Comparison of ENCODE assay signal across 10 mouse cellular contexts in the genomic region with DNA sequence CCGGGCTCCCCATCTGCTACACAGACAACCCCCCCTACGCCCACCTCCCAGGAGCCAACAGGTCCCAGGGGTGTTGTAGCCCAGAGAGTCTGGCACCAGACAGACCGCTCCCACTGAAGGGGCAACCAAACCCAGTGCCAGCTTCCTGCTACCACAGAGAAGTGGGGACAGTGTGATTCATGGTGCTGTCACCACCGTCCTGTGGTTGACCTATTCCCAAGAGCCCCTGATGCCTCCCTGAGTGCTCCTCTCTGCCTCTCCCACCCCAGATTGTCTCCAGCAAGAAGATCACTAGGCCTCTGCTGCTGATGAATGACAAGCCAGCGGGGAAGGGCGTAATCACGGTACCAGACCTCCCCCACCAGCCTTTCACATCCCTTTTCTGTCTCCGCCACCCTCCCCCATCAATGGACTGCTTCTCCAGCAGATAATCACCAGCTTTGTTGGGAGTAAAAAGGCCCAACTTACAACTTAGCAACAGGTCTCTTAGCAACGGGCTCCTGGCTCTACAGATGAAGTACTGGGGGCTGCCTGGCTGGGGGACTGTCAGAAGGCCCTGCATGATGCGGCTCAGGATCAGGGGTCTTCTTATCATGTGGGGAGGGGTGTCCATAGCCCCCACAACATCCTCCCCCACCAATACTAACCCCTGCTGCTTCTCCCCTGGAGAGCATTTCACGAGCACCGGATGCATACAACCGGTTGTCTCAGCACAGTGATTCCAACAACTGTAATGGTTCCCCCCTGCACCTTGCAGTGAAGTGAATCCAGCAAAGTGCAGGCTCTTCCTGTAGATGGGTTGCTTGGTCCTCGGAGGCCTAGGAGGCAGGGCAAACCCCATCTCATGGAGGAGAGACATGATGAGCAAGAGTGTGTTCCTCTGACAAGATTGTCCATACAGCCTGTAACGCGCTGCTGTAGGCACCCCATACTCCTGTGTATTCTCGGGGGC. TPM values are rescaled to one million over a fixed set of nuclear protein-coding genes. Genes with fewer than 3 reads are reported as not detected.
DNase-seq lines count a peak whose midpoint lies in the region; ATAC-seq and TF ChIP-seq lines count a peak whose summit lies in the region.
"Had no signal": no experiment of that assay in that cellular context is flagged by ENCODE, and none has a peak within 500 bp of the region (broad histone marks: within the 10 kb centered on the region; RNA-seq: fewer than 3 reads in every experiment).

No protein-coding gene starts in this region.

- H3K9ac ChIP-seq in kidney, embryonic 16.5 days (replicated peaks; ENCODE audit: low read length): no peak overlapping the region
- peak overlapping the region; percentile 40 for H3K9ac ChIP-seq in forebrain, embryonic 14.5 days (ENCODE audit: low read length)
- no peak overlapping the region for H3K9ac ChIP-seq in kidney, embryonic 15.5 days
- H3K9ac ChIP-seq: limb, embryonic 15.5 days had no signal

- no peak overlapping the region for H3K4me2 ChIP-seq in kidney, embryonic 16.5 days (replicated peaks; ENCODE audit: low read depth, low read length)
- 0 out of 2 replicates have a peak overlapping the region, but pooled peaks have one; percentile 7 for H3K4me2 ChIP-seq in forebrain, embryonic 14.5 days (ENCODE audit: low read length)
- H3K4me2 ChIP-seq in myocyte (ENCODE audit: low read depth): peak overlapping the region; percentile 32
- H3K4me2 ChIP-seq in kidney, embryonic 15.5 days: no peak overlapping the region
- H3K4me2 ChIP-seq: limb, embryonic 15.5 days had no signal

- no peak overlapping the region for H3K4me3 ChIP-seq in kidney, embryonic 16.5 days (ENCODE audit: low read length)
- no peak overlapping the region for H3K4me3 ChIP-seq in kidney, adult 2 months (ENCODE audit: insufficient read depth, low read depth, low read length)
- no peak overlapping the region for H3K4me3 ChIP-seq in forebrain, embryonic 14.5 days (ENCODE audit: low read depth, low read length)
- H3K4me3 ChIP-seq in myocyte: no peak overlapping the region
- H3K4me3 ChIP-seq in kidney, embryonic 15.5 days (replicated peaks): no peak overlapping the region
- H3K4me3 ChIP-seq: limb, embryonic 15.5 days had no signal

- DNase-seq in kidney, adult 2 months: no peak
- peak; percentile 94 for DNase-seq in forebrain, embryonic 14.5 days (ENCODE audit: low spot score)
- peak; percentile 36 to 54 for DNase-seq in layer of hippocampus, postnatal 25 days (ENCODE audit: extremely low spot score in 1 of 2, low spot score in 1 of 2)
- DNase-seq in gastrocnemius, postnatal 36 days: no peak
- no peak for DNase-seq in thymus, postnatal 36 days

- H3K27ac ChIP-seq in kidney, embryonic 16.5 days (ENCODE audit: low read length): no peak overlapping the region
- H3K27ac ChIP-seq in kidney, adult 2 months (ENCODE audit: insufficient read depth, low read depth, low read length): no peak overlapping the region
- H3K27ac ChIP-seq in forebrain, embryonic 14.5 days (ENCODE audit: low read depth, low read length): peak overlapping the region; percentile 84
- no peak overlapping the region for H3K27ac ChIP-seq in kidney, embryonic 15.5 days
- H3K27ac ChIP-seq: limb, embryonic 15.5 days had no signal

- peak; percentile 39; the same call in 1 of the 2 replicates for ATAC-seq in kidney, embryonic 16.5 days (ENCODE audit: low FRiP score, low TSS enrichment)
- ATAC-seq in forebrain, embryonic 14.5 days: peak; percentile 87
- no peak for ATAC-seq in kidney, embryonic 15.5 days (replicated peaks; ENCODE audit: low FRiP score)

- TF ChIP-seq CTCF in kidney, adult 2 months (conservative IDR thresholded peaks at IDR 0.05; ENCODE audit: insufficient read depth, insufficient read length, low read depth, low read length): no peak

- H3K9me3 ChIP-seq in kidney, embryonic 16.5 days (ENCODE audit: low read length): no peaks in the 10 kb centered on the region
- no peaks in the 10 kb centered on the region for H3K9me3 ChIP-seq in forebrain, embryonic 14.5 days (replicated peaks; ENCODE audit: control insufficient read depth, low read length)
- H3K9me3 ChIP-seq in kidney, embryonic 15.5 days (replicated peaks): no peaks in the 10 kb centered on the region
- H3K9me3 ChIP-seq: G1E; limb, embryonic 15.5 days had no signal

- no peak overlapping the region for H3ac ChIP-seq in myocyte (ENCODE audit: control insufficient read depth, insufficient read length)

- intact Hi-C loops in gastrocnemius, postnatal 36 days (cut with DNase I): no loop called here

- H3K4me1 ChIP-seq in kidney, embryonic 16.5 days (ENCODE audit: insufficient read depth, low read length): peaks cover 4% of the 10 kb centered on the region; the same call in 1 of the 2 replicates
- H3K4me1 ChIP-seq in kidney, adult 2 months (ENCODE audit: control insufficient read depth, insufficient read depth, low read length): no peaks in the 10 kb centered on the region
- peaks cover 20% of the 10 kb centered on the region for H3K4me1 ChIP-seq in forebrain, embryonic 14.5 days (ENCODE audit: control insufficient read depth, insufficient read depth, low read length)
- 0 out of 2 replicates have a peak, but pooled peaks cover 2% of the 10 kb centered on the region for H3K4me1 ChIP-seq in kidney, embryonic 15.5 days
- H3K4me1 ChIP-seq: limb, embryonic 15.5 days had no signal

- 56% methylated on average over 17 of the region's 17 CpGs for WGBS in kidney, embryonic 16.5 days
- 77% methylated on average over 17 of the region's 17 CpGs for WGBS in kidney, adult 2 months
- WGBS in forebrain, embryonic 14.5 days: 22% methylated on average over 17 of the region's 17 CpGs
- 57% methylated on average over 17 of the region's 17 CpGs for WGBS in kidney, embryonic 15.5 days

- no peaks in the 10 kb centered on the region for H3K79me2 ChIP-seq in myocyte (ENCODE audit: control insufficient read depth, insufficient read depth)

- no peaks in the 10 kb centered on the region for H3K36me3 ChIP-seq in kidney, embryonic 16.5 days (ENCODE audit: insufficient read depth, low read length)
- no peaks in the 10 kb centered on the region for H3K36me3 ChIP-seq in kidney, adult 2 months (ENCODE audit: control insufficient read depth, insufficient read depth, low read length)
- no peaks in the 10 kb centered on the region for H3K36me3 ChIP-seq in forebrain, embryonic 14.5 days (ENCODE audit: control insufficient read depth, insufficient read depth, low read length)
- H3K36me3 ChIP-seq in myocyte (ENCODE audit: control insufficient read depth, insufficient read depth): no peaks in the 10 kb centered on the region
- H3K36me3 ChIP-seq in kidney, embryonic 15.5 days: no peaks in the 10 kb centered on the region
- H3K36me3 ChIP-seq: G1E; limb, embryonic 15.5 days had no signal

- no peak for TF ChIP-seq POLR2A in kidney, adult 2 months (IDR thresholded peaks at IDR 0.05; ENCODE audit: low read depth, low read length)
- TF ChIP-seq POLR2A in myocyte (IDR thresholded peaks at IDR 0.05; ENCODE audit: insufficient read length, low read depth): no peak

- H3K27me3 ChIP-seq in kidney, embryonic 16.5 days (ENCODE audit: insufficient read depth, low read length): no peaks in the 10 kb centered on the region
- H3K27me3 ChIP-seq in kidney, adult 2 months (replicated peaks; ENCODE audit: control insufficient read depth, insufficient read depth, low read length): no peaks in the 10 kb centered on the region
- no peaks in the 10 kb centered on the region for H3K27me3 ChIP-seq in forebrain, embryonic 14.5 days (replicated peaks; ENCODE audit: control insufficient read depth, insufficient read depth, low read length)
- no peaks in the 10 kb centered on the region for H3K27me3 ChIP-seq in myocyte (ENCODE audit: control insufficient read depth, insufficient read depth, insufficient read length)
- no peaks in the 10 kb centered on the region for H3K27me3 ChIP-seq in kidney, embryonic 15.5 days
- H3K27me3 ChIP-seq: limb, embryonic 15.5 days had no signal

TF ChIP-seq in myocyte, 11 proteins besides CTCF, POLR2A, EP300 and RAD21:
- TF ChIP-seq MYOG (IDR thresholded peaks at IDR 0.05; ENCODE audit: control insufficient read depth in 1 of 3, insufficient read depth in 1 of 3, insufficient read length in 2 of 3, low read depth in 2 of 3): peak in 1 of 3 experiments; percentile 6
- TF ChIP-seq CEBPB (IDR thresholded peaks at IDR 0.05; ENCODE audit: insufficient read depth, poor library complexity, severe bottlenecking): no peak
- TF ChIP-seq MYOD1 (IDR thresholded peaks at IDR 0.05; ENCODE audit: control insufficient read depth in 1 of 3, insufficient read length in 2 of 3, low read depth in 2 of 3): peak in 1 of 3 experiments; percentile 25

RNA-seq across cellular contexts. Expression of a gene that starts 19.0 kb away (rescaled TPM):
- polyA plus RNA-seq in kidney, embryonic 16.5 days (2015; fragmentation: Nextera tagmentation; extraction: Ambion mirVana): 10.2 and 13.5 TPM in 2 replicates
- 28.9 and 31.5 TPM in 2 replicates for polyA plus RNA-seq in kidney, adult 2 months (2012; rRNA removed)
- polyA plus RNA-seq in forebrain, embryonic 14.5 days (2014; fragmentation: Nextera tagmentation; extraction: Ambion mirVana): 18.0 and 26.0 TPM in 2 replicates
- 10 to 100 TPM; 40.0 to 42.4 TPM for total RNA-seq in layer of hippocampus, postnatal 25 days (2021)
- polyA plus RNA-seq in myocyte (2012; fragmentation: generic; extraction: Trizol): 20.4 TPM
- 1 to 10 TPM; 4.5 to 7.3 TPM for total RNA-seq in gastrocnemius, postnatal 36 days (2021)
- polyA plus RNA-seq in kidney, embryonic 15.5 days (2015; fragmentation: Nextera tagmentation; extraction: Ambion mirVana): 11.1 and 11.9 TPM in 2 replicates

RNA-seq across cellular contexts. Expression of a gene that starts 50.0 kb away (rescaled TPM):
- polyA plus RNA-seq in kidney, embryonic 16.5 days (2015; fragmentation: Nextera tagmentation; extraction: Ambion mirVana): 39.1 and 41.4 TPM in 2 replicates
- polyA plus RNA-seq in kidney, adult 2 months (2012; rRNA removed): 11.5 TPM in 2 replicates
- 46.4 and 47.6 TPM in 2 replicates for polyA plus RNA-seq in forebrain, embryonic 14.5 days (2014; fragmentation: Nextera tagmentation; extraction: Ambion mirVana)
- total RNA-seq in layer of hippocampus, postnatal 25 days (2021): 10 to 100 TPM; 24.3 to 30.2 TPM
- 7.4 TPM for polyA plus RNA-seq in myocyte (2012; fragmentation: generic; extraction: Trizol)
- 1 to 10 TPM; 7.3 to 9.3 TPM for total RNA-seq in gastrocnemius, postnatal 36 days (2021)
- 38.3 and 39.8 TPM in 2 replicates for polyA plus RNA-seq in kidney, embryonic 15.5 days (2015; fragmentation: Nextera tagmentation; extraction: Ambion mirVana)

RNA-seq across cellular contexts. Expression of a gene that starts 50.0 kb away (rescaled TPM):
- 63.2 and 69.2 TPM in 2 replicates for polyA plus RNA-seq in kidney, embryonic 16.5 days (2015; fragmentation: Nextera tagmentation; extraction: Ambion mirVana)
- 18.2 and 20.9 TPM in 2 replicates for polyA plus RNA-seq in kidney, adult 2 months (2012; rRNA removed)
- polyA plus RNA-seq in forebrain, embryonic 14.5 days (2014; fragmentation: Nextera tagmentation; extraction: Ambion mirVana): 96.2 and 108 TPM in 2 replicates
- total RNA-seq in layer of hippocampus, postnatal 25 days (2021): 10 to 100 TPM; 40.5 to 42.0 TPM
- 24.2 TPM for polyA plus RNA-seq in myocyte (2012; fragmentation: generic; extraction: Trizol)
- total RNA-seq in gastrocnemius, postnatal 36 days (2021): 10 to 100 TPM; 16.2 to 20.1 TPM
- 70.0 and 73.2 TPM in 2 replicates for polyA plus RNA-seq in kidney, embryonic 15.5 days (2015; fragmentation: Nextera tagmentation; extraction: Ambion mirVana)

Comparison
In these comparisons a context has a peak if more than half of its experiments do, and no peak if none do; other contexts are left out.
1. H3K4me2 ChIP-seq: peak in forebrain, embryonic 14.5 days (single experiment) and myocyte (single experiment); none in kidney, embryonic 16.5 days (single experiment) and kidney, embryonic 15.5 days (single experiment).
2. DNase-seq: peak in forebrain, embryonic 14.5 days (single experiment) and layer of hippocampus, postnatal 25 days (2 of 2); none in kidney, adult 2 months (single experiment), gastrocnemius, postnatal 36 days (0 of 2) and thymus, postnatal 36 days (0 of 2).